Mouse (Mus musculus) B cell, adult 2 months (primary cell): ENCODE measurements around the gene Ssbp2.

Source experiments
- DNase-seq, 2 experiments: peaks; one replicate each; pipeline ENCODE4 v3.0.0; 2022

The Ssbp2 gene

GRCm38 (mm10) chr13:91741280-91742047 lies 281.4 kb downstream of the Ssbp2 start, which contains the start of gene Acot12:
TSS of gene Acot12 (plus strand) at chr13:91741512.
- DNase-seq: no peak

DNA sequence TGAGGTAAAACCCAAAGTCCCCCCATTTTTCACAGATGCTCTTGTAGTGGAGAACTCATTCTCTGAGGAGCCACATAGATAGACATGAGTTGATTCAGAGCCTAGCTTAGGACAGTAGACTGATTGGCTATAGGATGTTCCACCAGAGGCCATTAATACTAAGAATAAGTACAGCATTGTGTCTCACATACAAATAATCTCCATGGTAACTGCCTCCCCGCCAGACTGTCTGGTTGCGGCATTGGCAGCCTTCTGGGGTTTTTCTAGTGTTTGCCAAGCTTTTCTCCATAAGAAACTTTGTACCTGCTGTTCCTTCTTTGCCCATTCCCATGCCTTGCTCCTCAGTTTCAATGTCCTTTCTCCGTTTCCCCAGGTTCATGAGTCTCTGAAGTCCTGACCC lies 283.1 kb downstream of the Ssbp2 start:
- DNase-seq: no peak

DNA sequence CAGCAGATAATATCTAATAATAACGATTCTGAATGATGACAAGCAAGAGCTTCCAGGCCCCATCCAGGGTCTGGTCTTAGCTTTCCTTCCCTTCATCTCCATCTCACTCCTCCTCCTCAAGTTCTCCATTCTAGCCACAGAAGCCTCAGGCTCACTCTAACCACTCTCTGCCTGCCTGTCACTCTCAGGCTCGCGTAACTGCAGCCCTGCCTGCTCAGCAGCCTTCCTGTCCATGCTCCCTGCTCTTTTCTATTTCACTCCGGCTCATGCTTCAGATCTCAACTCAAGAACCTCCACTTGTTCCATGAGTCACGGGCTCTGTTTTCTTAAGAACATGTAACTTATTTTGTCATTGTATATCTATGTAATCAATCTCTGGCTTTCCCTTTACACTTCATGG lies 286.4 kb downstream of the Ssbp2 start:
- DNase-seq: no peak

GRCm38 (mm10) chr13:91748401-91748800 lies 288.3 kb downstream of the Ssbp2 start:
- DNase-seq: no peak

DNA sequence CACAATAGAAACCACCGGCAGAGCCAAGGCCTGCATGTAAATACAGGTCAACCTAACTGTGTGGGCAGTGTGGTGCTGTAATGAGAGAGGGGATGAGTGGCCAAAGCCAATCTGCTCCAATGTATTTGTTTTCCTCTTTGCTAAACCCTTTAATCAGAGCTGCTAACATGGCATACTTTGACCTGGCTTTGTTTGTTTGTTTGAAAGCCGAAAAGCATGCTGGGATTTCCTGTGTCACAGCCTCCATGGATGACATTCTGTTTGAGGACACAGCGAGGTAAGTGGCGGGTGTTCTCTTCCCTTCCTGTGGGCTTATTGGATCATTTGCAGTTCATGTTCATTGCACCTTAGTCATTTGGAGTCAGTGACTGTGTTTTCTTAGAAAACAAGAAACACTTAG lies 289.9 kb downstream of the Ssbp2 start:
- DNase-seq: no peak
